Mouse (Mus musculus) midbrain, embryonic 11.5 days (tissue): Measurements from ENCODE around the gene Crabp1. TPM values are rescaled to one million over a fixed set of nuclear protein-coding genes. Genes with fewer than 3 reads are reported as not detected.

Experiments
- ATAC-seq: fragments of 200-750 bp; cut with Nextera tagmentation; 2 replicates; pipeline ENCODE4 v1.8.0; 2017; ENCODE audit warnings: moderate TSS enrichment, moderate library complexity; ENCODE audit not compliant: low FRiP score
- DNase-seq: peaks from one replicate; pipeline ENCODE4 v3.0.0; 2015; ENCODE audit warnings: low spot score; ENCODE audit errors: missing footprints
- H3K27ac ChIP-seq: fragments of 300-500 bp; sonication (generic); 2 replicates; pipeline ENCODE4 v1.5.1; 2014; ENCODE audit warnings: low read depth, low read length
- H3K27me3 ChIP-seq: fragments of 300-500 bp; sonication (generic); 2 replicates; pipeline ENCODE4 v1.6.1; 2014; ENCODE audit warnings: mild to moderate bottlenecking, low read length, moderate library complexity, mixed read lengths; ENCODE audit not compliant: control insufficient read depth, insufficient read depth
- H3K36me3 ChIP-seq: fragments of 300-500 bp; sonication (generic); 2 replicates; pipeline ENCODE4 v1.6.1; 2014; ENCODE audit warnings: mild to moderate bottlenecking, low read length, moderate library complexity, mixed read lengths; ENCODE audit not compliant: control insufficient read depth, insufficient read depth
- H3K4me1 ChIP-seq: fragments of 300-500 bp; sonication (generic); 2 replicates; pipeline ENCODE4 v1.6.1; 2014; ENCODE audit warnings: low read length; ENCODE audit not compliant: control insufficient read depth, insufficient read depth
- H3K4me2 ChIP-seq: fragments of 300-500 bp; sonication (generic); 2 replicates; pipeline ENCODE4 v1.6.1; 2014; ENCODE audit warnings: mild to moderate bottlenecking, moderate library complexity
- H3K4me3 ChIP-seq: fragments of 300-500 bp; sonication (generic); 2 replicates; pipeline ENCODE4 v1.5.1; 2014; ENCODE audit warnings: low read depth, low read length
- H3K9ac ChIP-seq: fragments of 300-500 bp; sonication (generic); 2 replicates; pipeline ENCODE4 v1.6.1; 2014; ENCODE audit warnings: low read length
- H3K9me3 ChIP-seq: fragments of 300-500 bp; sonication (generic); 2 replicates; pipeline ENCODE4 v1.6.1; 2016; ENCODE audit warnings: low read length; ENCODE audit not compliant: control insufficient read depth
- WGBS: fragments of 180-500 bp; shearing (Covaris S2); extraction: QIAGEN DNeasy Blood & Tissue Kit; methylation state at CpG from one replicate; pipeline ENCODE4 v1.1.7; 2014; 5-methylcytosine and 5-hydroxymethylcytosine counted together
- polyA plus RNA-seq: library from polyadenylated mRNA; unstranded; fragments of >200 nt; fragmentation: Nextera tagmentation; extraction: Ambion mirVana; gene quantifications from 2 replicates; pipeline ENCODE4 v1.2.1, GENCODE M21; 2014

Crabp1 gene
- polyA plus RNA-seq, 1 experiment from 2014 or later: 1,165 TPM

DNA sequence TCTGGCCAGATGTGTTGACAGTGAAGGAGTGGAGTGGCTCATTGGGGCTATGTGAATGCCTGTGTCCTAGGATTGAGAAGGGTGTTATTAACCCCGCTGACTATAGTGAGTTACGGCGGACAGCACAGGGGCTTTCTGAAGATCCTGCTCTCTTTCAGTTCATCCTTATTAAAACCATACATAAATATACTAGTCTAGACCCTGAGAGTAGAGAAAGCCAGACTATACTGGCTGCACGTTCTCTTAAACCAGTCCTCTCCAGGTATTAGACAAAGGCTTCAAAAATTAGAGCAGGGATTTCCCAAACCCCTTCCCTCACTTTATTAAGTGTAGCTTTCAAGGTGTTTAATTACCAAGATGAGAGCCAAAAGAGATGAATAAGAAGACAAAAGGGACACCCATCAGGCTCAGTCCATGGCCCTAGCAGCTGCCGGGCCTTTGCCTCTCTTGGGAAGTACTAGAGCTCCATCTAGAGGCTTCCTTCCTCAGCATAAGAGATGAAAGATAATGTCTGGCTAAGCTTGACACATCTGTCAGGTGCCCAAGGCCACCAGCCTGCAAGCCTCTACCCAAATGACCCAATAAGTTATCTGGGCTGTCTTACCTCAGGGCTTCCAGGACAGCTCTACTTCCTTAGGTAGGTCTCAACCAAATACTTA is 57.0 kb downstream of the Crabp1 start:
- no peaks in the 10 kb centered on the region for H3K27me3 ChIP-seq
- 55% methylated on average over 5 of the region's 5 CpGs for WGBS
- peak; percentile 92 for DNase-seq
- ATAC-seq: peak; percentile 58; the same call in 1 of the 2 replicates
- H3K9ac ChIP-seq: no peak overlapping the region
- no peaks in the 10 kb centered on the region for H3K9me3 ChIP-seq
- no peaks in the 10 kb centered on the region for H3K36me3 ChIP-seq
- no peak overlapping the region for H3K4me2 ChIP-seq
- H3K4me1 ChIP-seq: 0 out of 2 replicates have a peak, but pooled peaks cover 2% of the 10 kb centered on the region
- H3K27ac ChIP-seq: no peak overlapping the region
- H3K4me3 ChIP-seq: no peak overlapping the region

Other genes with a start within 250 kb of the Crabp1 start
- gene Sh2d7, start 225.8 kb upstream of the Crabp1 start, polyA plus RNA-seq: not detected in 2 replicates
- 16.8 and 17.9 TPM in 2 replicates for gene Cib2, start 204.5 kb upstream of the Crabp1 start, polyA plus RNA-seq
- gene Idh3a, start 178.4 kb upstream of the Crabp1 start, polyA plus RNA-seq: 122 and 127 TPM in 2 replicates
- 9.9 and 11.0 TPM in 2 replicates for gene Acsbg1, start 102.9 kb upstream of the Crabp1 start, polyA plus RNA-seq
- gene Dnaja4, start 65.9 kb upstream of the Crabp1 start, polyA plus RNA-seq: 4.0 and 4.7 TPM in 2 replicates
- gene Wdr61, start 30.2 kb upstream of the Crabp1 start, polyA plus RNA-seq: 179 and 181 TPM in 2 replicates
- 64.5 and 72.6 TPM in 2 replicates for gene Ireb2, start 99.0 kb downstream of the Crabp1 start, polyA plus RNA-seq
- gene Hykk, start 152.5 kb downstream of the Crabp1 start, polyA plus RNA-seq: 4.2 and 4.5 TPM in 2 replicates
- gene Psma4, start 186.0 kb downstream of the Crabp1 start, polyA plus RNA-seq: 332 and 341 TPM in 2 replicates
- gene AY074887, start 186.2 kb downstream of the Crabp1 start, polyA plus RNA-seq: 0.79 and 0.81 TPM in 2 replicates
- 6.5 and 7.7 TPM in 2 replicates for gene Chrna5, start 216.1 kb downstream of the Crabp1 start, polyA plus RNA-seq